Comparison of ENCODE assay signal across 8 mouse cellular contexts in genomic region chr9:77911508-77912229, GRCm38 (mm10). TPM values are rescaled to one million over a fixed set of nuclear protein-coding genes. Genes with fewer than 3 reads are reported as not detected.
A peak's percentile ranks its signal among the peaks of the same experiment; 100 is the strongest.
DNase-seq lines count a peak whose midpoint lies in the region; ATAC-seq and TF ChIP-seq lines count a peak whose summit lies in the region.

No protein-coding gene starts in this region.

- H3K27ac ChIP-seq in heart, adult 2 months: peak overlapping the region; percentile 99
- no peak overlapping the region for H3K27ac ChIP-seq in forebrain, embryonic 14.5 days (ENCODE audit: low read depth, low read length)
- H3K27ac ChIP-seq in liver, embryonic 14.5 days: peak overlapping the region; percentile 67; the same call in 1 of the 2 replicates
- H3K27ac ChIP-seq in stomach, embryonic 14.5 days (ENCODE audit: low read length): peak overlapping the region; percentile 96

- no peak for TF ChIP-seq CTCF in heart, adult 2 months (IDR thresholded peaks at IDR 0.05)
- TF ChIP-seq CTCF in liver, embryonic 14.5 days (IDR thresholded peaks at IDR 0.05; ENCODE audit: low read depth): no peak

- intact Hi-C loops in heart, adult 2 months (cut with DNase I): loop anchor here (2.0 to 10.0 kb wide), 4 partner anchors 91 to 263 kb away; partner anchors contain the start of gene Gclc
- intact Hi-C loops in heart, postnatal 25 days (cut with DNase I): loop anchor here (2.0 to 5.0 kb wide), 2 partner anchors 95 to 104 kb away; no protein-coding TSS in a partner anchor

- ATAC-seq in CD4-positive, CD25-positive, alpha-beta regulatory T cell, adult 4 months: peak; percentile 59
- ATAC-seq in forebrain, embryonic 14.5 days: no peak
- no peak for ATAC-seq in liver, embryonic 14.5 days (ENCODE audit: insufficient read depth)
- ATAC-seq in stomach, embryonic 14.5 days (ENCODE audit: insufficient number of reproducible peaks, insufficient read depth, low FRiP score, low read depth): no peak

- peaks cover 5% of the 10 kb centered on the region for H3K36me3 ChIP-seq in heart, adult 2 months (ENCODE audit: control insufficient read depth, insufficient read depth, low read length)
- no peaks in the 10 kb centered on the region for H3K36me3 ChIP-seq in forebrain, embryonic 14.5 days (ENCODE audit: control insufficient read depth, insufficient read depth, low read length)
- no peaks in the 10 kb centered on the region for H3K36me3 ChIP-seq in liver, embryonic 14.5 days (replicated peaks; ENCODE audit: control insufficient read depth, insufficient read depth, low read depth)
- H3K36me3 ChIP-seq in stomach, embryonic 14.5 days (ENCODE audit: control insufficient read depth, insufficient read depth, low read length): no peaks in the 10 kb centered on the region

- DNase-seq in heart, adult 2 months: no peak
- DNase-seq in heart, postnatal 25 days (ENCODE audit: low spot score): no peak
- DNase-seq in forebrain, embryonic 14.5 days (ENCODE audit: low spot score): no peak
- DNase-seq in liver, embryonic 14.5 days (ENCODE audit: low read depth in 3 of 3, low spot score in 3 of 3): peak in 2 of 3 experiments; percentile 32 to 51
- DNase-seq in ovary, postnatal 14 days (ENCODE audit: low spot score): no peak
- no peak for DNase-seq in c-Kit-positive CD71-positive TER-119-positive erythroid progenitor cells, embryonic 14.5 days (ENCODE audit: low spot score)

- peak overlapping the region; percentile 88 for H3K4me3 ChIP-seq in heart, adult 2 months
- peak overlapping the region; percentile 68 for H3K4me3 ChIP-seq in forebrain, embryonic 14.5 days (ENCODE audit: low read depth, low read length)
- H3K4me3 ChIP-seq in liver, embryonic 14.5 days (ENCODE audit: insufficient read depth in 1 of 2, low read depth in 2 of 2, low read length in 2 of 2): peak overlapping the region; percentile 24 to 58; a peak in 3 of 4 replicates
- peak overlapping the region; percentile 68 for H3K4me3 ChIP-seq in stomach, embryonic 14.5 days (ENCODE audit: low read depth, low read length)

- no peaks in the 10 kb centered on the region for H3K9me3 ChIP-seq in forebrain, embryonic 14.5 days (replicated peaks; ENCODE audit: control insufficient read depth, low read length)
- H3K9me3 ChIP-seq in liver, embryonic 14.5 days (ENCODE audit: control insufficient read depth, low read length): no peaks in the 10 kb centered on the region
- no peaks in the 10 kb centered on the region; the same call in 1 of the 2 replicates for H3K9me3 ChIP-seq in stomach, embryonic 14.5 days (ENCODE audit: control insufficient read depth, low read depth, low read length)

- H3K4me1 ChIP-seq in heart, adult 2 months (ENCODE audit: control insufficient read depth, insufficient read depth, low read length): peaks cover 10% of the 10 kb centered on the region
- H3K4me1 ChIP-seq in forebrain, embryonic 14.5 days (ENCODE audit: control insufficient read depth, insufficient read depth, low read length): peaks cover 5% of the 10 kb centered on the region
- peaks cover 7 to 17% of the 10 kb centered on the region in 2 experiments for H3K4me1 ChIP-seq in liver, embryonic 14.5 days (replicated peaks; ENCODE audit: control insufficient read depth in 2 of 2, insufficient read depth in 2 of 2, low read length in 1 of 2)
- H3K4me1 ChIP-seq in stomach, embryonic 14.5 days (ENCODE audit: control insufficient read depth, insufficient read depth, low read length): peaks cover 15% of the 10 kb centered on the region; the same call in 1 of the 2 replicates

- H3K27me3 ChIP-seq in heart, adult 2 months (ENCODE audit: control insufficient read depth, insufficient read depth, low read length): no peaks in the 10 kb centered on the region
- no peaks in the 10 kb centered on the region for H3K27me3 ChIP-seq in forebrain, embryonic 14.5 days (replicated peaks; ENCODE audit: control insufficient read depth, insufficient read depth, low read length)
- H3K27me3 ChIP-seq in liver, embryonic 14.5 days (ENCODE audit: control insufficient read depth, insufficient read depth, low read length): no peaks in the 10 kb centered on the region
- H3K27me3 ChIP-seq in stomach, embryonic 14.5 days (ENCODE audit: control insufficient read depth, insufficient read depth, low read length): no peaks in the 10 kb centered on the region

- H3K79me2 ChIP-seq in heart, adult 2 months (replicated peaks; ENCODE audit: control insufficient read depth, insufficient read depth, low read length): no peaks in the 10 kb centered on the region

- WGBS in heart, adult 2 months: 17% methylated on average over 7 of the region's 7 CpGs
- 52% methylated on average over 7 of the region's 7 CpGs for WGBS in forebrain, embryonic 14.5 days
- WGBS in liver, embryonic 14.5 days (ENCODE audit: insufficient replicate concordance): 27% methylated on average over 7 of the region's 7 CpGs
- WGBS in stomach, embryonic 14.5 days: 38% methylated on average over 7 of the region's 7 CpGs

- H3K4me2 ChIP-seq in forebrain, embryonic 14.5 days (ENCODE audit: low read length): peak overlapping the region; percentile 63
- H3K4me2 ChIP-seq in liver, embryonic 14.5 days (ENCODE audit: low read depth): peak overlapping the region; percentile 75
- peak overlapping the region; percentile 50 for H3K4me2 ChIP-seq in stomach, embryonic 14.5 days (replicated peaks; ENCODE audit: low read depth, low read length)

- H3K9ac ChIP-seq in heart, adult 2 months (ENCODE audit: low read depth, low read length): peak overlapping the region; percentile 51; the same call in 1 of the 2 replicates
- peak overlapping the region; percentile 83; the same call in 1 of the 2 replicates for H3K9ac ChIP-seq in forebrain, embryonic 14.5 days (ENCODE audit: low read length)
- peak overlapping the region; percentile 54 for H3K9ac ChIP-seq in liver, embryonic 14.5 days (replicated peaks)
- H3K9ac ChIP-seq in stomach, embryonic 14.5 days (replicated peaks; ENCODE audit: low read depth, low read length): no peak overlapping the region

- TF ChIP-seq POLR2A in heart, adult 2 months (IDR thresholded peaks at IDR 0.05; ENCODE audit: insufficient read depth, low read depth, low read length): no peak

- TF ChIP-seq EP300 in heart, adult 2 months (IDR thresholded peaks at IDR 0.05; ENCODE audit: insufficient read depth, low read depth, low read length): no peak
- no peak for TF ChIP-seq EP300 in liver, embryonic 14.5 days (IDR thresholded peaks at IDR 0.05; ENCODE audit: low read depth)

RNA-seq across cellular contexts. Expression of gene Elovl5, which starts 5.5 kb away (rescaled TPM):
- 10 to 100 TPM; 34.0 to 37.5 TPM for total RNA-seq in heart, adult 2 months (2021)
- 35.9 and 50.2 TPM in 2 replicates for polyA plus RNA-seq in heart, adult 2 months (2012; rRNA removed)
- total RNA-seq in heart, postnatal 25 days (2021): 10 to 100 TPM; 31.4 to 37.8 TPM
- 100 to 1,000 TPM; 173 to 183 TPM for polyA plus RNA-seq in CD4-positive, CD25-positive, alpha-beta regulatory T cell, adult 4 months (2017; shearing (Covaris generic))
- 65.4 and 66.9 TPM in 2 replicates for polyA plus RNA-seq in forebrain, embryonic 14.5 days (2014; fragmentation: Nextera tagmentation; extraction: Ambion mirVana)
- 9.7 and 10.5 TPM in 2 replicates for polyA plus RNA-seq in liver, embryonic 14.5 days (2012; rRNA removed)
- polyA plus RNA-seq in liver, embryonic 14.5 days (2014; fragmentation: Nextera tagmentation; extraction: Ambion mirVana): 15.7 and 19.3 TPM in 2 replicates
- 85.4 and 89.1 TPM in 2 replicates for polyA plus RNA-seq in stomach, embryonic 14.5 days (2014; fragmentation: Nextera tagmentation; extraction: Ambion mirVana)

Comparison
In these comparisons a context has a peak if more than half of its experiments do, and no peak if none do; other contexts are left out.
1. DNase-seq: peak in liver, embryonic 14.5 days (2 of 3); none in heart, adult 2 months (0 of 2), heart, postnatal 25 days (single experiment), forebrain, embryonic 14.5 days (single experiment), ovary, postnatal 14 days (single experiment) and c-Kit-positive CD71-positive TER-119-positive erythroid progenitor cells, embryonic 14.5 days (single experiment).
2. Peak in every context shown above with its lines, with median percentiles within 50 percentile points of each other: H3K4me3 ChIP-seq and H3K4me2 ChIP-seq.